16 mouse cellular contexts compared by ENCODE assay signal in genomic region chr17:88328807-88329206, GRCm38 (mm10).
DNase-seq lines count a peak whose midpoint lies in the region; ATAC-seq and TF ChIP-seq lines count a peak whose summit lies in the region.
"Had no signal": no experiment of that assay in that cellular context is flagged by ENCODE, and none has a peak within 500 bp of the region (broad histone marks: within the 10 kb centered on the region; RNA-seq: fewer than 3 reads in every experiment).

No protein-coding gene starts in this region.

- TF ChIP-seq CTCF in lung, embryonic 14.5 days (IDR thresholded peaks at IDR 0.05; ENCODE audit: low read depth) = no peak

- H3K36me3 ChIP-seq in forebrain, embryonic 11.5 days (ENCODE audit: control insufficient read depth, insufficient read depth, low read length) = no peaks in the 10 kb centered on the region
- H3K36me3 ChIP-seq in forebrain, embryonic 14.5 days (ENCODE audit: control insufficient read depth, insufficient read depth, low read length) = no peaks in the 10 kb centered on the region
- H3K36me3 ChIP-seq in lung, embryonic 14.5 days (ENCODE audit: insufficient read depth) = no peaks in the 10 kb centered on the region
- H3K36me3 ChIP-seq in embryonic facial prominence, embryonic 14.5 days (ENCODE audit: control insufficient read depth, insufficient read depth, low read length) = no peaks in the 10 kb centered on the region
- H3K36me3 ChIP-seq in kidney, embryonic 15.5 days = no peaks in the 10 kb centered on the region
- no peaks in the 10 kb centered on the region for H3K36me3 ChIP-seq in liver, embryonic 11.5 days (ENCODE audit: control insufficient read depth, insufficient read depth, low read length)
- H3K36me3 ChIP-seq: limb, embryonic 12.5 days; neural tube, embryonic 13.5 days had no signal

- peaks cover 4% of the 10 kb centered on the region; the same call in 1 of the 2 replicates for H3K9me3 ChIP-seq in forebrain, embryonic 11.5 days (ENCODE audit: control insufficient read depth, low read length)
- H3K9me3 ChIP-seq in forebrain, embryonic 14.5 days (replicated peaks; ENCODE audit: control insufficient read depth, low read length) = 0 out of 2 replicates have a peak, but pooled peaks cover 2% of the 10 kb centered on the region
- no peaks in the 10 kb centered on the region for H3K9me3 ChIP-seq in lung, embryonic 14.5 days (ENCODE audit: low read depth, low read length)
- 0 out of 2 replicates have a peak, but pooled peaks cover 4% of the 10 kb centered on the region for H3K9me3 ChIP-seq in embryonic facial prominence, embryonic 14.5 days (ENCODE audit: control insufficient read depth, low read length)
- H3K9me3 ChIP-seq in kidney, embryonic 15.5 days (replicated peaks) = no peaks in the 10 kb centered on the region
- H3K9me3 ChIP-seq in liver, embryonic 11.5 days (ENCODE audit: control insufficient read depth, low read length) = peaks cover 6% of the 10 kb centered on the region; the same call in 1 of the 2 replicates

- WGBS in forebrain, embryonic 11.5 days = 13% methylated on average over 8 of the region's 8 CpGs
- WGBS in forebrain, embryonic 14.5 days = 19% methylated on average over 8 of the region's 8 CpGs
- WGBS in lung, embryonic 14.5 days = 27% methylated on average over 8 of the region's 8 CpGs
- 28% methylated on average over 8 of the region's 8 CpGs for WGBS in embryonic facial prominence, embryonic 14.5 days
- WGBS in kidney, embryonic 15.5 days = 38% methylated on average over 8 of the region's 8 CpGs
- 46% methylated on average over 8 of the region's 8 CpGs for WGBS in liver, embryonic 11.5 days

- H3K4me2 ChIP-seq in forebrain, embryonic 11.5 days (ENCODE audit: low read depth, low read length, severe bottlenecking) = no peak overlapping the region
- H3K4me2 ChIP-seq in forebrain, embryonic 14.5 days (ENCODE audit: low read length) = no peak overlapping the region
- H3K4me2 ChIP-seq in lung, embryonic 14.5 days = no peak overlapping the region
- H3K4me2 ChIP-seq in embryonic facial prominence, embryonic 14.5 days (ENCODE audit: low read depth, low read length) = no peak overlapping the region
- no peak overlapping the region for H3K4me2 ChIP-seq in kidney, embryonic 15.5 days
- no peak overlapping the region for H3K4me2 ChIP-seq in liver, embryonic 11.5 days
- H3K4me2 ChIP-seq: limb, embryonic 12.5 days; neural tube, embryonic 13.5 days had no signal

- H3K4me1 ChIP-seq in forebrain, embryonic 11.5 days (replicated peaks; ENCODE audit: control insufficient read depth, insufficient read depth, low read length) = peaks cover 9% of the 10 kb centered on the region; the same call in 1 of the 2 replicates
- peaks cover 11% of the 10 kb centered on the region for H3K4me1 ChIP-seq in forebrain, embryonic 14.5 days (ENCODE audit: control insufficient read depth, insufficient read depth, low read length)
- no peaks in the 10 kb centered on the region for H3K4me1 ChIP-seq in lung, embryonic 14.5 days (ENCODE audit: insufficient read depth)
- peaks cover 15% of the 10 kb centered on the region; the same call in 1 of the 2 replicates for H3K4me1 ChIP-seq in embryonic facial prominence, embryonic 14.5 days (ENCODE audit: control insufficient read depth, insufficient read depth, low read length)
- H3K4me1 ChIP-seq in kidney, embryonic 15.5 days = peaks cover 31% of the 10 kb centered on the region
- H3K4me1 ChIP-seq in liver, embryonic 11.5 days (replicated peaks; ENCODE audit: control insufficient read depth, insufficient read depth, low read length) = no peaks in the 10 kb centered on the region
- H3K4me1 ChIP-seq: megakaryocyte, embryonic 14.5 days had no signal

- H3K27me3 ChIP-seq in forebrain, embryonic 11.5 days (ENCODE audit: control insufficient read depth, insufficient read depth, low read length) = peaks cover 10% of the 10 kb centered on the region
- H3K27me3 ChIP-seq in forebrain, embryonic 14.5 days (replicated peaks; ENCODE audit: control insufficient read depth, insufficient read depth, low read length) = no peaks in the 10 kb centered on the region
- H3K27me3 ChIP-seq in lung, embryonic 14.5 days (ENCODE audit: insufficient read depth, low read length) = no peaks in the 10 kb centered on the region
- no peaks in the 10 kb centered on the region for H3K27me3 ChIP-seq in embryonic facial prominence, embryonic 14.5 days (replicated peaks; ENCODE audit: control insufficient read depth, insufficient read depth, low read length)
- H3K27me3 ChIP-seq in kidney, embryonic 15.5 days = no peaks in the 10 kb centered on the region
- H3K27me3 ChIP-seq in liver, embryonic 11.5 days (replicated peaks; ENCODE audit: control insufficient read depth, insufficient read depth, low read length) = no peaks in the 10 kb centered on the region
- H3K27me3 ChIP-seq: limb, embryonic 12.5 days; megakaryocyte, embryonic 14.5 days had no signal

- DNase-seq in forebrain, embryonic 11.5 days (ENCODE audit: low spot score) = no peak
- DNase-seq in forebrain, embryonic 14.5 days (ENCODE audit: low spot score) = no peak
- no peak for DNase-seq in lung, embryonic 14.5 days
- DNase-seq in lung, postnatal 10 days = no peak
- DNase-seq in R1 (ENCODE audit: low read depth, low spot score) = peak; percentile 81
- no peak for DNase-seq in embryonic facial prominence, embryonic 14.5 days (ENCODE audit: low spot score)
- DNase-seq in liver, embryonic 11.5 days (ENCODE audit: low spot score) = no peak
- DNase-seq: cerebellum, adult 9-11 months; layer of hippocampus, postnatal 36 days; lung, adult 2 months had no signal

- ATAC-seq in forebrain, embryonic 11.5 days (replicated peaks; ENCODE audit: low FRiP score) = 0 out of 2 replicates have a peak, but pooled peaks have one; percentile 28
- no peak for ATAC-seq in forebrain, embryonic 14.5 days
- peak; percentile 29; the same call in 1 of the 2 replicates for ATAC-seq in lung, embryonic 14.5 days (ENCODE audit: insufficient read depth)
- 0 out of 2 replicates have a peak, but pooled peaks have one; percentile 23 for ATAC-seq in embryonic facial prominence, embryonic 14.5 days (ENCODE audit: low read depth)
- no peak for ATAC-seq in kidney, embryonic 15.5 days (replicated peaks; ENCODE audit: low FRiP score)
- ATAC-seq in liver, embryonic 11.5 days (replicated peaks; ENCODE audit: low FRiP score) = no peak
- ATAC-seq: inflammation-experienced regulatory T-cells, adult 6 months had no signal

- no peak overlapping the region for H3K4me3 ChIP-seq in forebrain, embryonic 11.5 days (ENCODE audit: low read depth, low read length)
- no peak overlapping the region for H3K4me3 ChIP-seq in forebrain, embryonic 14.5 days (ENCODE audit: low read depth, low read length)
- H3K4me3 ChIP-seq in lung, embryonic 14.5 days (ENCODE audit: low read depth, low read length) = no peak overlapping the region
- no peak overlapping the region for H3K4me3 ChIP-seq in embryonic facial prominence, embryonic 14.5 days (ENCODE audit: low read depth, low read length)
- no peak overlapping the region for H3K4me3 ChIP-seq in kidney, embryonic 15.5 days (replicated peaks)
- no peak overlapping the region for H3K4me3 ChIP-seq in liver, embryonic 11.5 days (ENCODE audit: low read depth, low read length)
- H3K4me3 ChIP-seq: limb, embryonic 12.5 days; megakaryocyte, embryonic 14.5 days; neural tube, embryonic 13.5 days had no signal

- H3K9ac ChIP-seq in forebrain, embryonic 11.5 days (ENCODE audit: low read length) = no peak overlapping the region
- H3K9ac ChIP-seq in forebrain, embryonic 14.5 days (ENCODE audit: low read length) = no peak overlapping the region
- H3K9ac ChIP-seq in lung, embryonic 14.5 days = no peak overlapping the region
- H3K9ac ChIP-seq in embryonic facial prominence, embryonic 14.5 days (ENCODE audit: low read depth, low read length) = no peak overlapping the region
- H3K9ac ChIP-seq in kidney, embryonic 15.5 days = no peak overlapping the region
- no peak overlapping the region for H3K9ac ChIP-seq in liver, embryonic 11.5 days (ENCODE audit: low read depth, low read length)
- H3K9ac ChIP-seq: limb, embryonic 12.5 days; neural tube, embryonic 13.5 days had no signal

- no peak overlapping the region for H3K27ac ChIP-seq in forebrain, embryonic 11.5 days (ENCODE audit: low read depth, low read length)
- H3K27ac ChIP-seq in forebrain, embryonic 14.5 days (ENCODE audit: low read depth, low read length) = no peak overlapping the region
- H3K27ac ChIP-seq in lung, embryonic 14.5 days (ENCODE audit: low read depth) = no peak overlapping the region
- H3K27ac ChIP-seq in embryonic facial prominence, embryonic 14.5 days (replicated peaks; ENCODE audit: low read depth, low read length) = no peak overlapping the region
- no peak overlapping the region for H3K27ac ChIP-seq in kidney, embryonic 15.5 days
- H3K27ac ChIP-seq in liver, embryonic 11.5 days (ENCODE audit: low read depth, low read length) = no peak overlapping the region
- H3K27ac ChIP-seq: kidney, postnatal 0 days; limb, embryonic 12.5 days; neural tube, embryonic 13.5 days had no signal

Comparison
In these comparisons a context has a peak if more than half of its experiments do, and no peak if none do; other contexts are left out.
1. ATAC-seq: peak in forebrain, embryonic 11.5 days (single experiment), lung, embryonic 14.5 days (single experiment) and embryonic facial prominence, embryonic 14.5 days (single experiment); none in forebrain, embryonic 14.5 days (single experiment), kidney, embryonic 15.5 days (single experiment) and liver, embryonic 11.5 days (single experiment).